Mouse (Mus musculus) brain, adult 10 weeks (tissue): Measurements from ENCODE around the gene Macrod2. TPM values are rescaled to one million over a fixed set of nuclear protein-coding genes. Genes with fewer than 3 reads are reported as not detected.

Experiments
- polyA plus RNA-seq: library from polyadenylated mRNA; stranded (reverse); fragments of 350-450 nt; fragmentation: Illumina TruSeq; extraction: RNeasy Lipid Tissue Mini Kit (QIAGEN cat#74804); gene quantifications from one replicate; pipeline ENCODE4 v1.2.3, GENCODE M21; 2015; ENCODE audit warnings: low read depth, low replicate concordance

Gene Macrod2
- polyA plus RNA-seq = 46.7 TPM

GRCm38 (mm10) chr2:140395179-140395578, at the start of gene Macrod2:
Gene Macrod2, plus strand, starts transcription at chr2:140395309.

GRCm38 (mm10) chr2:140389525-140389924, 5.6 kb upstream of the Macrod2 start, which contains the start of gene Sel1l2:
Gene Sel1l2, minus strand, starts transcription at chr2:140389706.

GRCm38 (mm10) chr2:140670963-140671702, 276.0 kb downstream of the Macrod2 start, which contains the start of gene Flrt3:
Gene Flrt3, minus strand, starts transcription at chr2:140671469.

Other genes starting within 250 kb of the Macrod2 start
- gene Gm17374, start 243.3 kb upstream of the Macrod2 start, polyA plus RNA-seq = not detected
- 15.2 TPM for gene Esf1, start 224.7 kb upstream of the Macrod2 start, polyA plus RNA-seq
- gene Ndufaf5, start 224.7 kb upstream of the Macrod2 start, polyA plus RNA-seq = 85.5 TPM
- not detected for gene Sel1l2, start 5.6 kb upstream of the Macrod2 start, polyA plus RNA-seq